Mouse (Mus musculus) heart, adult 2 months (tissue): Measurements from ENCODE around the gene Gm5475.

Experiments
- EP300 ChIP-seq: fragments of 200-500 bp; IDR thresholded peaks from 2 replicates; pipeline ENCODE4 v1.6.1; 2011; ENCODE audit warnings: low read depth, low read length, control low read depth; ENCODE audit not compliant: insufficient read depth
- POLR2A ChIP-seq: fragments of 200-500 bp; IDR thresholded peaks from 2 replicates; pipeline ENCODE4 v1.6.1; 2011; ENCODE audit warnings: mild to moderate bottlenecking, low read depth, low read length, control low read depth; ENCODE audit not compliant: insufficient read depth

DNA sequence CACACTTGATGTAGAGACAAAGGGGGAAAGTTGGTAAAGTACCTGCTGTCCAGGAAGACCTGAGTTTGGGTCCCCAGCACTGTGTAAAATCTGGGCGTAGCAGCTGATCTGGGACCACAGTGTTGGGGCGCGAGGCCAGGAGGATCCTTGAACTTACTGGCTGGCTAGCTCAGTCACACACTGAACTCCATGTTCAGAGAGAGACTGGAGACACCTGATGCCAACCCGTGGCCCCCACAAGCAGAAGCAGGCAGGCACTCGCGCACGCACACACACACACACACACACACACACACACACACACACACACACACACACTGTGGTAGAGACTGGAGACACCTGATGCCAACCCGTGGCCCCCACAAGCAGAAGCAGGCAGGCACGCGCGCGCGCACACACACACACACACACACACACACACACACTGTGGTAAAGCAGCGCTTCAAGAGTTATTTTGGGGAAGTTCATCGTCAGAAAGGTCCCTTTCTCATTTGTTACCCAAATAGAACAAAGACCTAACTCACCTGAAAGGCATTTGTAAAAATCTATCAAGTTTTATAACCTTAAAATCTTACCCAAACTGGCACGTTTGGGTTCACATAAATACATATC is 33.6 kb upstream of the Gm5475 start:
- TF ChIP-seq POLR2A: no peak
- TF ChIP-seq EP300: no peak
